Mouse (Mus musculus): ENCODE measurements around the gene Slc26a3.

The Slc26a3 gene

GRCm38 (mm10) chr12:31390571-31390970 lies at the start of gene Slc26a3:
Gene Slc26a3 (plus strand): TSS chr12:31390871.
- CTCF ChIA-PET, result no interaction called here

- CTCF ChIA-PET, result no interaction called here
Observed at GRCm38 (mm10) chr12:31350191-31350943, 40.3 kb upstream of the Slc26a3 start.

GRCm38 (mm10) chr12:31350944-31351928 lies 39.4 kb upstream of the Slc26a3 start, which contains the start of gene Dld:
Gene Dld (minus strand): TSS chr12:31351453.
- CTCF ChIA-PET, result no interaction called here

GRCm38 (mm10) chr12:31366428-31366827 lies 24.2 kb upstream of the Slc26a3 start:
- CTCF ChIA-PET, result no interaction called here

- CTCF ChIA-PET, result no interaction called here
Observed at GRCm38 (mm10) chr12:31367721-31368120, 22.9 kb upstream of the Slc26a3 start.

GRCm38 (mm10) chr12:31369118-31369517 lies 21.6 kb upstream of the Slc26a3 start:
- CTCF ChIA-PET, result no interaction called here

GRCm38 (mm10) chr12:31369656-31370055 lies 21.0 kb upstream of the Slc26a3 start:
- CTCF ChIA-PET, result no interaction called here

- CTCF ChIA-PET, result no interaction called here
Observed at GRCm38 (mm10) chr12:31374603-31375282, 15.9 kb upstream of the Slc26a3 start.

GRCm38 (mm10) chr12:31375283-31375615 lies 15.4 kb upstream of the Slc26a3 start:
- CTCF ChIA-PET, result interaction anchor here (0.6 kb wide), 1 partner anchor 114 kb away, joined by 13 read pairs; no protein-coding TSS in a partner anchor

- CTCF ChIA-PET, result interaction anchor here (0.7 kb wide), 1 partner anchor 223 kb away, joined by 4 read pairs; no protein-coding TSS in a partner anchor
Observed at GRCm38 (mm10) chr12:31376326-31376950, 14.2 kb upstream of the Slc26a3 start.

- CTCF ChIA-PET, result no interaction called here
Observed at GRCm38 (mm10) chr12:31377241-31377640, 13.4 kb upstream of the Slc26a3 start.

GRCm38 (mm10) chr12:31380878-31381277 lies 9.8 kb upstream of the Slc26a3 start:
- CTCF ChIA-PET, result no interaction called here

- CTCF ChIA-PET, result no interaction called here
Observed at GRCm38 (mm10) chr12:31382451-31382850, 8.2 kb upstream of the Slc26a3 start.

GRCm38 (mm10) chr12:31387303-31387702 lies 3.4 kb upstream of the Slc26a3 start:
- CTCF ChIA-PET, result no interaction called here

- CTCF ChIA-PET, result no interaction called here
Observed at GRCm38 (mm10) chr12:31391696-31392095, 1.0 kb downstream of the Slc26a3 start.

- CTCF ChIA-PET, result no interaction called here
Observed at GRCm38 (mm10) chr12:31395895-31396294, 5.2 kb downstream of the Slc26a3 start.

GRCm38 (mm10) chr12:31397709-31398108 lies 7.0 kb downstream of the Slc26a3 start:
- CTCF ChIA-PET, result no interaction called here

- CTCF ChIA-PET, result no interaction called here
Observed at GRCm38 (mm10) chr12:31400821-31401220, 10.2 kb downstream of the Slc26a3 start.

GRCm38 (mm10) chr12:31401930-31402329 lies 11.3 kb downstream of the Slc26a3 start:
- CTCF ChIA-PET, result no interaction called here

GRCm38 (mm10) chr12:31404575-31405240 lies 14.0 kb downstream of the Slc26a3 start:
- CTCF ChIA-PET, result no interaction called here

GRCm38 (mm10) chr12:31415971-31416370 lies 25.3 kb downstream of the Slc26a3 start:
- CTCF ChIA-PET, result no interaction called here

All from spleen, embryonic (tissue).